Mouse (Mus musculus): ENCODE data around the gene Phf21a. TPM values are rescaled to one million over a fixed set of nuclear protein-coding genes. Genes with fewer than 3 reads are reported as not detected.

The Phf21a gene
- total RNA-seq, 1 experiment from 2014 or later, result 96.6 TPM

DNA sequence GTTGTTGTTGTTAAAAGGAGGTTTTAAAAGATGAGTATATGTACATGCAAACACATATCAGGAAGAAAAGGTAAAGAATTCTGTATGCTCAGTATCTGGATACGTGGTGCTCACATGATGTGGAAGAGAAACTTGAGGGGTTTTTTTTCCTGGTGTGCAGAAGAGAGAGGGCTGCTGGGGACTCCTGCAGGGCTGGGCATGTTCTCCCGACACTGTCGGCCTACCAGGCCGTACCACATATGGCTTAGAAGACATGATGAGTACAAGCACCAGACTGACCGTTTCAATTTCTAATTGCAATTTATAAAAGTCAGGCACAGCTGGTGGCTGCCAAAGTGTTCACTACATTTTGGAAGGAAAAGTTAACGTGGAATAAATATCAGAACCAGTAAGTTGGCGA lies 232.8 kb downstream of the Phf21a start:
- ATAC-seq (replicated peaks; ENCODE audit: insufficient number of reproducible peaks, low FRiP score, low TSS enrichment, poor library complexity, severe bottlenecking), result no peak

DNA sequence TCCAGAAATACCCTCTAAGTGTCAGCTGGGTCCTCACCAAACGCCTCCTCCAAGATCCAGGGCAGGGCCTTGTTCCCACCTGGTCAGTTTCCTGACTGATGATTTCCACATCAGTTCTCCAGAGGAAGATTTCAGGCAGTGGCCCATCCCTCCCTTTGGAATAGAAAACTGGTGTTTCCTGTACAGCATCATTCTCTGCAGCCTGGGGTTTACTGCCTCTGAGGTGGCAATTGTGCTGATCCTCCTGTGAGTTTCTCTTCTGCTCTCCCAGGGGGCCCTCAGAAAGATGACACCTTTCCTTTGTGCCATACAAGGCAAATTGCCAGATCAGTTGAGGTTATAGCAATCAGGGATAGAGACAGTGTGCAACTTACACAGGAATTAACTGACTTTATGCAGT lies 233.3 kb downstream of the Phf21a start:
- no peak for ATAC-seq (replicated peaks; ENCODE audit: insufficient number of reproducible peaks, low FRiP score, low TSS enrichment, poor library complexity, severe bottlenecking)

DNA sequence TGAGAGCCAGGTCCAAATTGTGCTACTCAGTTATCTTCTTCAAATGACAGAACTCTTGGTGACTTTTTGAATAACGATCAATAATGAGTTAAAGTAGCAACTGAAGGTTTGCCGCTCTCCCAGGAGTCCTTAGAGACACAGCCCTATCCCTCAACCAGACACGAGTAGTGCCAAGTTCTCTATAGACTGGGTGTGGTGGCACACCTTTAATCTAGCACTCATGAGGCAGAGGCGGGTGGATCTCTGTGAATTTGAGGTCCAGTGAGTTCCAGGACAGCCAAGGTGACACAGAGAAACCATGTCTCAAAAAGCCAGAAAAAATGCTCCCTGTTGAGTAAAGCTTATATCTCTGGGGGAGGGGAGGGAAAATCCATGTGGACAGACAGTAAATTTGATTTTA lies 234.7 kb downstream of the Phf21a start:
- no peak for ATAC-seq (replicated peaks; ENCODE audit: insufficient number of reproducible peaks, low FRiP score, low TSS enrichment, poor library complexity, severe bottlenecking)

GRCm38 (mm10) chr2:92328206-92328605 lies 235.3 kb downstream of the Phf21a start:
- ATAC-seq (replicated peaks; ENCODE audit: insufficient number of reproducible peaks, low FRiP score, low TSS enrichment, poor library complexity, severe bottlenecking), result no peak

DNA sequence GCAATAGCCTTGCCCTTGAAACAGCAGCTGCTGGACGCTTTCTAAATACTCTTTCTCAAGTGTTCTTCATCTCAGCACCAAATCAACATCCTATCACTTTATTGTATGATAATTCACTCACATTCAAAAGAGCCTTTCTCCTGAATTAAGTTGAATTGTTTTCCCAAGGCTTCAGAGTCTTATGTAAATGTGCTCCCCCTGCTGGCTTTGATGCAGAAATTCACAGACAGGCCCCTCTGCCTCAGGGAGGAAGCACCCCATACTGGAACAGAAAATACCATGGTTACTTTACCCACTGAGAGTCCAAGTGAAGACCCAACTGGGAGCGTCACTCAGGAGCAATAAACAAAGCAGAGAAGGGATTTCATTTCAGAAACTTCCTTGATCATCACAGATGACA lies 237.9 kb downstream of the Phf21a start:
- ATAC-seq (replicated peaks; ENCODE audit: insufficient number of reproducible peaks, low FRiP score, low TSS enrichment, poor library complexity, severe bottlenecking), result 0 out of 2 replicates have a peak, but pooled peaks have one; percentile 35

DNA sequence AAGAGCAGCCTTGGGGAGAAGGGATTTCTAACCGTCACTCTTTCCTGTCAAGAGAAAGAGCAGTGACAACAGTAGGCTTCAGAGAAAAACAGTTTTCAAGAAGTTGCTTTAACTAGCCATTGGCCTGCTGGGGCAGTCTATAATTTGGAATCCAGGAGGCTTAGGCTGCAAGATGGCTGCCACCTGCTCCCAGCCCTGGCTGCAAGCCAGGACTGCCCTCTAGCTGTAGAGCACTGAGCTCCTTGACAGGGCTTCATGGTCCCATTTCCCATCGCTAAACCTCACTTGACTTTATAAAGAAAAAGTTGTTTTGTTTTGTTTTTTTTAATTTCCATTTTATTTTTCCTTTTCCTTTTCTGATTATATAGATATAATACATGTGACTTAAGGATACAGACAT lies 238.5 kb downstream of the Phf21a start:
- no peak for ATAC-seq (replicated peaks; ENCODE audit: insufficient number of reproducible peaks, low FRiP score, low TSS enrichment, poor library complexity, severe bottlenecking)

GRCm38 (mm10) chr2:92331871-92332270 lies 239.0 kb downstream of the Phf21a start:
- ATAC-seq (replicated peaks; ENCODE audit: insufficient number of reproducible peaks, low FRiP score, low TSS enrichment, poor library complexity, severe bottlenecking), result no peak

DNA sequence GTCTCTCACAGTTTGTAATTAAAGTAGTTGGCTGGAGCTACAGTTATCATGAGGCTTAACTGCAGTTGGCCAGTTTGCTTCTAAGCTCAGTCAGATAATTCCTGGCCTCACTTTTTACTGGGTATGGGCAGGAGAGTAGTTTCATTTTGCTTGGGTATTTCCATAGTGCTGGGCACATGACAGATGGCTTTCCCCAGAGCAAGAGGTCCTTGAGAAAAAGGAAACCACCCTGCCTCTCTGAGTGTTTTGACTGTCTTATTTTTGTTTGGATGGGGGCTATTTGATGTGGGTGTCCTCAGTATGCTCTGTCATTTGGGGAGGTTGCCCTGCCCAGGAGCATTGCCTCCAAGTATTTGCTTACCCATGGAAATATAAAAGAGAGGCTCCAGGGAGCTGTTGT lies 249.5 kb downstream of the Phf21a start:
- no peak for ATAC-seq (replicated peaks; ENCODE audit: insufficient number of reproducible peaks, low FRiP score, low TSS enrichment, poor library complexity, severe bottlenecking)

GRCm38 (mm10) chr2:92347191-92347590 lies 254.3 kb downstream of the Phf21a start:
- ATAC-seq (replicated peaks; ENCODE audit: insufficient number of reproducible peaks, low FRiP score, low TSS enrichment, poor library complexity, severe bottlenecking), result no peak

GRCm38 (mm10) chr2:92349589-92350425 lies 256.9 kb downstream of the Phf21a start:
- ATAC-seq (replicated peaks; ENCODE audit: insufficient number of reproducible peaks, low FRiP score, low TSS enrichment, poor library complexity, severe bottlenecking), result no peak

DNA sequence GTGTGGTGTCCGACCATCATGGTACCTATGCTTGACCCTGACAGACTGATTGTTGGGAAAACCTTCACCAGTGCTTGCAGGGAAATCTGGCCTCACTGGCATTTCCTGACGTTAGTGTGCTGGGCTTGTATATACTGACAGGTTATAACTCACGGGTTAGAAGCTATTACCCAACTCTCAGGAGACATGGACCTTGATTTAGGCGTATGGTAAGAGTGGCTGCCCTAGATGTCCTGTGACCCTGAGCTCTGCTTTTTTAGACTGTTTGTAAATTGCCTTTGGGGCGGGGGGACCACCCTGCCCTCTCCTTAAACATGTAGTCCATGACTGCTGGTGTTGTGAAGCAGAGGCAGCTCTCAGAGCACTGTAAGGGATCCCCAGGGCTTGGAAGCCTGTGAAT lies 257.8 kb downstream of the Phf21a start:
- ATAC-seq (replicated peaks; ENCODE audit: insufficient number of reproducible peaks, low FRiP score, low TSS enrichment, poor library complexity, severe bottlenecking), result no peak

GRCm38 (mm10) chr2:92353402-92353801 lies 260.5 kb downstream of the Phf21a start:
- ATAC-seq (replicated peaks; ENCODE audit: insufficient number of reproducible peaks, low FRiP score, low TSS enrichment, poor library complexity, severe bottlenecking), result no peak

GRCm38 (mm10) chr2:92354224-92354623 lies 261.3 kb downstream of the Phf21a start:
- ATAC-seq (replicated peaks; ENCODE audit: insufficient number of reproducible peaks, low FRiP score, low TSS enrichment, poor library complexity, severe bottlenecking), result no peak

GRCm38 (mm10) chr2:92359301-92359700 lies 266.4 kb downstream of the Phf21a start:
- ATAC-seq (replicated peaks; ENCODE audit: insufficient number of reproducible peaks, low FRiP score, low TSS enrichment, poor library complexity, severe bottlenecking), result no peak

DNA sequence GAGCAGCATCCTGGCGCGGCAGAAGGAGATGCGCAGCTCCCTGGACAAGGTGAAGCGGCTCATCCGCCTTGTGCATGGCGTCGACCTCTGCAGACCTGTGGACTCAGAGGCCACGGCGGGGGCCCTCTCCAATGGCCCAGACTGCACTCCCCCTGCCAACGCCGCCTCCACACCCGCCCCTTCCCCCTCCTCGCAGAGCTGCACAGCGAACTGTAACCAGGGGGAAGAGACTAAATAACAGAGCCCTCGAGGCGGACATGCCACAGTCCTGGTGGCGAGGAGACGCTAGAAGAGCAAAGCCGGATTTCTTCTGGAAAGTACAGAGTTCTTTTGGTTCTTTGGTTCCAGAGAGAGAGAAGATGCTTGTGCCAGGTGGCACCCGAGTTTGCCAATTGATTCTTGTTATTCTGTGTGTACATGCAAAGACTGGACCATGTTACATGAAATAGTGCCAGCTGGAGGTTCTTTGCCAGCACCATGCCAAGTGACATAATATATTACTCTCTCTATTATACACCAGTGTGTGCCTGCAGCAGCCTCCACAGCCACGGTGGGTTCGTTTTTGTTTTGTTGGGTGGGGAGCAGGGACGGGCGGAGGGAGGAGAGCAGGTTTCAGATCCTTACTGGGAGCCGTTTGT lies 267.4 kb downstream of the Phf21a start:
- ATAC-seq (replicated peaks; ENCODE audit: insufficient number of reproducible peaks, low FRiP score, low TSS enrichment, poor library complexity, severe bottlenecking), result no peak

DNA sequence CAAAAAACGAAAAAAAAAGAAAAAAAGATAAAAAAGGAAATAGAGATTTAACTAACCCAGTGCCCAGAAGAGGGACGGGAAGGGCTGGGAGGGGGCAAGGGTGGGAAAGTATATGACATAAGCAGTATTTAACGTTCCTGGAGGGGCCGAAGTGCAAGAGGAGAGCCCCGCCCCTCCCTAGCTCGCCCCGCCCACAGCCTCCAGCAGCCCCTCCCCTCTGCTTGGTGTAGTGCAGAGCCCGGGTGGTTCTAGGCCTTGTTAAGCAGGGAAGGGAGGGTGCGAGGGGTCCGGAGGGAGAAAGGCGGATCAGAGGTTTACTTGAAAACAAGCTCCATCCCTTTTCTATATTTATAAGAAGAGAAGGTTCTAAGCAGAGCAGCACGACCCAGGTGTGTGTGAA lies 268.0 kb downstream of the Phf21a start:
- no peak for ATAC-seq (replicated peaks; ENCODE audit: insufficient number of reproducible peaks, low FRiP score, low TSS enrichment, poor library complexity, severe bottlenecking)

GRCm38 (mm10) chr2:92361795-92362194 lies 268.9 kb downstream of the Phf21a start:
- no peak for ATAC-seq (replicated peaks; ENCODE audit: insufficient number of reproducible peaks, low FRiP score, low TSS enrichment, poor library complexity, severe bottlenecking)

- ATAC-seq (replicated peaks; ENCODE audit: insufficient number of reproducible peaks, low FRiP score, low TSS enrichment, poor library complexity, severe bottlenecking), result no peak
Observed at GRCm38 (mm10) chr2:92362571-92363228, 269.8 kb downstream of the Phf21a start.

DNA sequence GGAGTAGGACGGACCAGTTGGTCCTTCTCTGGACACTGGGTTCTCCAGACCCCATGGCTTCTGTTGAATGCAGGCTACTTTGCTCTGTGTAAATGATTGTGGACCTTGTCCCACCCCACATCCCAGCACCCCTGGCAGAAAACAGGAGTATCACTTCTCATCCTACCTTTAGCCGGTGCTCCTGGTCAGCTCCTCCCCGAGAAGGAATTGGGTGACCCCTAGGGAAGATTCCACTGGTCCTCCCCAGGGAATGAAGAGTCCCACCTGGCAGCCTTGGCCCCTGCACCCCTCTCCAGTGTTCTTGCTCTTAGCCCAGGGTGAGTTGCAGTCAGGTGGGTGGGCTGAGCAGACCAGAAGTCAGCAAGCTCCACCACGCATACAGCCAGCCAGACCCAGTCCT lies 271.2 kb downstream of the Phf21a start:
- no peak for ATAC-seq (replicated peaks; ENCODE audit: insufficient number of reproducible peaks, low FRiP score, low TSS enrichment, poor library complexity, severe bottlenecking)

DNA sequence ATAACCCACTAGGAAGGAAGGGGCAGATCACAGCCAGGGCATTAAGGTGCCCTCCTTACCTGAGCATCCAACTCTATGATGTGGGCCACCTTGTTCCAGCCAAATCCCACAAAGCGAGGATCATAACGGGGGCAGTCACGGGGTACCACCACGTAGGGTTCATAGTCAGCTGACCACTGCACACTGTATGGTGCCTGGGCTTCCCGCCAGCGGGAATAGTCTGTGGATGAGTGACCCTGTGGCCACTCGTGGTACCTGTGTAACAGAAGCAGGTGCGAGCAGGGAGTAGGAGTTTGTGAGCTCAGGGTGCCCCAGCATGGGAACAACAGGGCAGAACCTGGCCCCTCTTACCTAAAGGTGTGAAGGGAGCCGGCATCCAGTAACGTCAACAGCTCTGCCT lies 272.7 kb downstream of the Phf21a start:
- no peak for ATAC-seq (replicated peaks; ENCODE audit: insufficient number of reproducible peaks, low FRiP score, low TSS enrichment, poor library complexity, severe bottlenecking)
